Mouse (Mus musculus): ENCODE data around the gene Cnih2.

DNA sequence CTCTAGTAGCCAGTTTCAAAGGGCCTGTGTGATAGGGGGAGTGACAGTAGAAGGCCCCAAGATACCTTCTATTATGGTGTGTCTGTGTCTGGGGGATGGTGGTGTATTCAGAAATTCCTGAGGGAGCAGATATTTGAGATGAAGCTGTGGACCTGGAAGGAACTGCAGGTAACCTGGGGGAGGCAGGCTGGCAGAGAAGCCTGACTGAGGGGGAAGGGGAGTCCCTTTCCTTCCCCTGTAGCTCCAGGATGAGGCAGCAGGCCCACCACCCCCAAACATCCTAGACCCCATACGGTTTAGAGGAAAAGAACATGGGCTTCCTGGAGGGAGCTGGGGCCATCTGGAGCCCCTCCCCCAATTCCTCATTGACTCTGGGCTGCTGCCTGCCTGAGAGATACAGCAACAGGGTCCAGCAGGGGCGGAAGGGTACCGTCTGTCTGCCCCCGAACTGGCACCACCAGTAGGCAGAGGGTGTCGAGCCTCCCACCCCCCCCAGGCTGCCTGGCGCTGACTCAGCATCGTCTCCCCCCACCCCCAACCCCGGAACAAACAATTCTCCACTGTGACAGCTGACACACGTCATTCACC is 2.3 kb downstream of the Cnih2 start:
- TF ChIP-seq KAT2A (IDR thresholded peaks at IDR 0.05; ENCODE audit: insufficient replicate concordance, low read length) (no peak), PAX5 (IDR thresholded peaks at IDR 0.05; ENCODE audit: low read length) (no peak), BHLHE40 (IDR thresholded peaks at IDR 0.05; ENCODE audit: low read depth, low read length) (no peak), IRF4 (IDR thresholded peaks at IDR 0.05; ENCODE audit: low read depth, low read length) (no peak), CTCF (conservative IDR thresholded peaks at IDR 0.05 in 1 of 2, IDR thresholded peaks at IDR 0.05 in 1 of 2; ENCODE audit: low read depth in 2 of 2, low read length in 2 of 2) (no peak), MAZ (IDR thresholded peaks at IDR 0.05; ENCODE audit: low read depth, low read length) (no peak), ZMIZ1 (IDR thresholded peaks at IDR 0.05; ENCODE audit: low read depth, low read length) (no peak), ZC3H11A (IDR thresholded peaks at IDR 0.05; ENCODE audit: low read depth, low read length) (no peak), MYC (IDR thresholded peaks at IDR 0.05; ENCODE audit: low read depth, low read length) (no peak), NRF1 (IDR thresholded peaks at IDR 0.05; ENCODE audit: low read depth, low read length) (no peak), POLR2A (IDR thresholded peaks at IDR 0.05; ENCODE audit: low read depth, low read length) (no peak)
